Mouse (Mus musculus): Measurements from ENCODE around the gene Txnrd2.

- TF ChIP-seq CTCF (IDR thresholded peaks at IDR 0.05; ENCODE audit: insufficient read depth, low read depth, low read length) (no peak), POLR2A (IDR thresholded peaks at IDR 0.05; ENCODE audit: insufficient read depth, low read depth, low read length) (no peak)
These were observed 77.6 kb downstream of the Txnrd2 start for GRCm38 (mm10) chr16:18503566-18504342.

Data from olfactory bulb, adult 2 months (tissue).